In genomic region chr12:36545318-36545717, GRCm38 (mm10) we compare ENCODE assay signal across 23 mouse cellular contexts.
DNase-seq lines count a peak whose midpoint lies in the region; ATAC-seq and TF ChIP-seq lines count a peak whose summit lies in the region.
"Had no signal": no experiment of that assay in that cellular context is flagged by ENCODE, and none has a peak within 500 bp of the region (broad histone marks: within the 10 kb centered on the region; RNA-seq: fewer than 3 reads in every experiment).

No protein-coding gene starts in this region.

- no peak overlapping the region for H3K27ac ChIP-seq in kidney, postnatal 0 days
- H3K27ac ChIP-seq: embryonic facial prominence, embryonic 12.5 days; forebrain, embryonic 12.5 days; hindbrain, embryonic 13.5 days; liver, embryonic 12.5 days; neural tube, embryonic 12.5 days; stomach, embryonic 15.5 days had no signal

- no peaks in the 10 kb centered on the region for H3K36me3 ChIP-seq in kidney, postnatal 0 days (ENCODE audit: insufficient read depth, low read length)
- no peaks in the 10 kb centered on the region for H3K36me3 ChIP-seq in myocyte (ENCODE audit: control insufficient read depth, insufficient read depth)
- H3K36me3 ChIP-seq: embryonic facial prominence, embryonic 12.5 days; forebrain, embryonic 12.5 days; hindbrain, embryonic 13.5 days; liver, embryonic 12.5 days; neural tube, embryonic 12.5 days; stomach, embryonic 15.5 days had no signal

- H3K4me1 ChIP-seq in kidney, postnatal 0 days (replicated peaks; ENCODE audit: insufficient read depth, low read length), result no peaks in the 10 kb centered on the region
- H3K4me1 ChIP-seq: embryonic facial prominence, embryonic 12.5 days; forebrain, embryonic 12.5 days; hindbrain, embryonic 13.5 days; liver, embryonic 12.5 days; neural tube, embryonic 12.5 days; stomach, embryonic 15.5 days had no signal

- no peaks in the 10 kb centered on the region for H3K79me2 ChIP-seq in myocyte (ENCODE audit: control insufficient read depth, insufficient read depth)

- no peak for TF ChIP-seq POLR2A in myocyte (IDR thresholded peaks at IDR 0.05; ENCODE audit: insufficient read length, low read depth)

- no peaks in the 10 kb centered on the region for H3K27me3 ChIP-seq in kidney, postnatal 0 days (ENCODE audit: insufficient read depth, low read length)
- no peaks in the 10 kb centered on the region for H3K27me3 ChIP-seq in myocyte (ENCODE audit: control insufficient read depth, insufficient read depth, insufficient read length)
- H3K27me3 ChIP-seq: embryonic facial prominence, embryonic 12.5 days; forebrain, embryonic 12.5 days; hindbrain, embryonic 13.5 days; liver, embryonic 12.5 days; neural tube, embryonic 12.5 days; stomach, embryonic 15.5 days had no signal

- no peak overlapping the region for H3K9ac ChIP-seq in kidney, postnatal 0 days (ENCODE audit: low read depth, low read length)
- H3K9ac ChIP-seq: embryonic facial prominence, embryonic 12.5 days; forebrain, embryonic 12.5 days; hindbrain, embryonic 13.5 days; liver, embryonic 12.5 days; neural tube, embryonic 12.5 days; stomach, embryonic 15.5 days had no signal

- no peaks in the 10 kb centered on the region for H3K9me3 ChIP-seq in kidney, postnatal 0 days (replicated peaks; ENCODE audit: low read length)
- H3K9me3 ChIP-seq: embryonic facial prominence, embryonic 12.5 days; forebrain, embryonic 12.5 days; hindbrain, embryonic 13.5 days; liver, embryonic 12.5 days; neural tube, embryonic 12.5 days; stomach, embryonic 15.5 days had no signal

- peak; percentile 29 for DNase-seq in kidney, postnatal 0 days (ENCODE audit: low spot score)
- DNase-seq in kidney, postnatal 14 days, result no peak
- peak; percentile 3 for DNase-seq in ES-CJ7 (ENCODE audit: low read depth, low spot score)
- peak; percentile 31 for DNase-seq in embryo, embryonic 10 days (ENCODE audit: low spot score)
- no peak for DNase-seq in cerebellum, adult 18-20 months
- no peak for DNase-seq in cerebellum, postnatal 10 days
- DNase-seq: adrenal gland, postnatal 25 days; cerebellum, postnatal 14 days; kidney, adult 18-20 months; left cerebral cortex, postnatal 4 days; lung, adult 2 months; midbrain, embryonic 14.5 days; right cerebral cortex, adult 18-20 months; right cerebral cortex, postnatal 4 days; thymus, adult 18-20 months; thymus, postnatal 36 days had no signal

- no peak for ATAC-seq in kidney, postnatal 0 days (replicated peaks; ENCODE audit: low FRiP score, low read depth)
- ATAC-seq: liver, embryonic 12.5 days had no signal

- TF ChIP-seq CTCF in kidney, postnatal 0 days (IDR thresholded peaks at IDR 0.05; ENCODE audit: low read depth), result no peak

- H3K4me2 ChIP-seq in kidney, postnatal 0 days (ENCODE audit: low read length), result no peak overlapping the region
- no peak overlapping the region for H3K4me2 ChIP-seq in myocyte (ENCODE audit: low read depth)
- H3K4me2 ChIP-seq: embryonic facial prominence, embryonic 12.5 days; forebrain, embryonic 12.5 days; hindbrain, embryonic 13.5 days; liver, embryonic 12.5 days; neural tube, embryonic 12.5 days; stomach, embryonic 15.5 days had no signal

- no peak overlapping the region for H3K4me3 ChIP-seq in kidney, postnatal 0 days (replicated peaks; ENCODE audit: low read depth, low read length)
- no peak overlapping the region for H3K4me3 ChIP-seq in myocyte
- H3K4me3 ChIP-seq: embryonic facial prominence, embryonic 12.5 days; forebrain, embryonic 12.5 days; hindbrain, embryonic 13.5 days; liver, embryonic 12.5 days; neural tube, embryonic 12.5 days; stomach, embryonic 15.5 days had no signal

- H3ac ChIP-seq in myocyte (ENCODE audit: control insufficient read depth, insufficient read length), result no peak overlapping the region

TF ChIP-seq in myocyte, 11 proteins besides CTCF, POLR2A, EP300 and RAD21:
- TF ChIP-seq TCF12 (IDR thresholded peaks at IDR 0.05; ENCODE audit: insufficient read depth, poor library complexity, severe bottlenecking) (no peak), REST (IDR thresholded peaks at IDR 0.05; ENCODE audit: insufficient read depth, insufficient read length) (peak; percentile 59), CEBPB (IDR thresholded peaks at IDR 0.05; ENCODE audit: insufficient read depth, poor library complexity, severe bottlenecking) (no peak)
TF ChIP-seq in myocyte: peak in this region for 1.

Comparison
In these comparisons a context has a peak if more than half of its experiments do, and no peak if none do; other contexts are left out.
1. DNase-seq: peak in kidney, postnatal 0 days (single experiment), ES-CJ7 (single experiment) and embryo, embryonic 10 days (single experiment); none in kidney, postnatal 14 days (single experiment), cerebellum, adult 18-20 months (0 of 2) and cerebellum, postnatal 10 days (0 of 2).